Mouse (Mus musculus): ENCODE results near the gene Slc6a16.

The Slc6a16 gene

DNA sequence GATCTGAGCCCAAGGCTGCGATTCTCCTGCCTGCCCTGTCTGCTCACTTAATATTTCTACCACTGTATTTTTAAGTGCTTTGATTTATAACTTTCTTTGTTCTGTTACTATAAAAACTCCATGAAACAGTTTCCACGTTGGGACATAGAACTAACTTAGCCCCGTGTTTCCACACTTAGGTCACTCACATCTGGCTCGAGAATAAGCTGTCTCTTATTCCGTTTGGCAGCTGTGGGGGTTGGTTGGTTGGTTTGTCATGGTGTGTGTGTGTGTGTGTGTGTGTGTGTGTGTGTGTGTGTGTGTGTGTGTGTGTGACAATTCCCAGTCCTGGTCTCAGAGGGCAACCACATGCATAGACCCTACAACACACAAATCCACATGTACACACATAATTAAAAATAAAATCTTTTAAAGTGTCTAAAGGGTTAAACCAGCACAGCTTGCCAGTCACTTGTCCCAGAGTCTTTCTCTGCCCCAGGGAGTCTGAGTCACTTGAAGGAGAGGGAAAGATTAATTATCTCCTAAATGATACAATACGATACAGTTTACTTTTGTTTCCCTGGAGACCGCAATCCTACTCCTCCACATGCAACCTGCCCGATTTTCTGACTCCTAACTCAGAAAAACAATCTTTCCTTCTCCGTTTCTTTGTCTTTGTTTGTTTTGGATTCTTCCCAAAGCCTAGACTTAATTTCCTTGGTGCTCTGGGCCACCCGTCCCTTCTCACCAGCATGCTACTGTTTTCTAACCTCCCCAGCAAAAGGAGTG lies 72.0 kb downstream of the Slc6a16 start:
- in situ Hi-C loops (cut with MboI): no loop called here

DNA sequence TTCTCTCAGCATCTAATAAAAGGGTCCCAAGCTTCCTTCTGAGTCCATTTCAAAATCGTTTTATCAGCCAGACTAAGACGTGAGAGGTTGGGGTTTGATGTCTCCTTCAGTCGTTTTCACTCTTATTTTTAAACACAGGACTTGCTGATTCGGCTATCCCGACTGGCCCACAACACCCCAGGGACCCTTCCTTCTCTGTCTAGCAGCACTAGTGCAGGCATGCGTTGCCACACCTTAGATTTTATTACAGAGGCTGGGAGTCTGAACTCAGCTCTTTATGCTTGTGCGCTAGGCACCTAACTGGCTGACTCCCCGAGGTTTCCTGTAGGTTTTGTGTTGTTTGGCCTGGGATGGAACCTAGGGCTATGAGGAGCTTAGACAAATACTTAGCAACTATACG lies 72.6 kb downstream of the Slc6a16 start:
- in situ Hi-C loops (cut with MboI): no loop called here

- in situ Hi-C loops (cut with MboI): no loop called here
Observed at GRCm38 (mm10) chr7:45315182-45315701, 74.4 kb downstream of the Slc6a16 start.

DNA sequence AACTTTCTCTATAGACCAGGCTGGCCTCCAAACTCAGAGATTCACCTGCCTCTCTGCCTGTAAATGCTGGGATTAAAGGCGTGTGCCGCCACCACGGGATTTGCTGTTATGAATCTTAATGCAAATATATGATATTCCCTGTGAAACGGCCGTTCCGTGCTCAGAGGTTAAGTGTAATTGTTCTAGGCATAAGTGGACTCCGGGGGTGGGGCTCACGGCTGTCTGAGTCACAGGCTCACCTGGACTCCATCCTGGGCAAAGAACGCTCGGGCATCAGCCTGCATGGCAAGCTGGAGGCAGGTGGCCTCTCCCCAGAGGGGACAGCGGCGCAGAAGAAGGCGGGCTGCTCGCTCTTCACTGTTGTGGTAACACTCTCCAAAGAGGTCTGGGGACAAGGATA lies 75.7 kb downstream of the Slc6a16 start:
- in situ Hi-C loops (cut with MboI): no loop called here

- in situ Hi-C loops (cut with MboI): no loop called here
Observed at GRCm38 (mm10) chr7:45322245-45322644, 81.4 kb downstream of the Slc6a16 start.
